Mouse (Mus musculus): ENCODE measurements around the gene Mthfd1l.
"Not testable (repeated sequence)": the region's sequence is repeated elsewhere in the genome, so short reads cannot be mapped to it uniquely, and the experiment has no call there.

Gene Mthfd1l

GRCm38 (mm10) chr10:4050236-4050635 lies 77.3 kb downstream of the Mthfd1l start:
- no peak for DNase-seq

- DNase-seq, result no peak
These were observed 79.8 kb downstream of the Mthfd1l start for GRCm38 (mm10) chr10:4052711-4053110.

- no peak for DNase-seq
These were observed 80.6 kb downstream of the Mthfd1l start for GRCm38 (mm10) chr10:4053278-4054061.

DNA sequence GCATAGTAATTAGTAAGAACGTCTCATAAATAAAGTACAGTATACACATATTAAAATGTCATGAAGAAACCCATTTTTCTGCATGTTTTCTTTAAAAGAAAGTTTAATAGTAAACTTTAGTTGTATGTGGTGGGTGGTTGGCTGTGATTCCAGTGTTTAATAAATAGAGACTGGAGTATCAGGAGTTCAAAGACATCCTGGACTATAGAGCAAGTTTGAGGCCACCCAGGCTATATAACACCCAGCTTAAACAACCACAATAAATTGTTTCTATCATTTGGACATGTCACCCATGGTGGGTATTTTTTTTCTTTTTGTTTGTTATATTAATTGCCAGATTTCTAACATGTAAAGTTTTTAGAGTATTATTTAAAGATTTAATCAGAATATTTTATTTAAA lies 81.7 kb downstream of the Mthfd1l start:
- no peak for DNase-seq

DNA sequence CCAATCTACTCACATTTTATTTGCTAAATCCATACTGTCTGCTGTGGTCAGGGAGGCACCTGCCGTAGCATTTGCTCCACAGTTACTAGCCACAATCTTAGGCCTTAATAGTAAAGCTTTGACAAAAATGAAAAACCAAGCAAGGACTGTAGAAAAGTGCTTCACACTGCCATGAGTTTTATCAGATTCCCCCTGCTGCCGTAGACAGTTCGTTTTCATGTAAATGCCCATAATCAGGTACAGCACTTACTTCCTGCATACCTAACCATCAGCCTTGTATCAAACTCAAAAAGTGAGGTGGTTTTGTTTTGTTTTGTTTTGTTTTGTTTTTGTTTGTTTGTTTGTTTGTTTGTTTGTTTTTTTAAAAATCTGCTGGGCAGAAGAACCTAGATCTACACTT lies 84.5 kb downstream of the Mthfd1l start:
- no peak for DNase-seq

DNA sequence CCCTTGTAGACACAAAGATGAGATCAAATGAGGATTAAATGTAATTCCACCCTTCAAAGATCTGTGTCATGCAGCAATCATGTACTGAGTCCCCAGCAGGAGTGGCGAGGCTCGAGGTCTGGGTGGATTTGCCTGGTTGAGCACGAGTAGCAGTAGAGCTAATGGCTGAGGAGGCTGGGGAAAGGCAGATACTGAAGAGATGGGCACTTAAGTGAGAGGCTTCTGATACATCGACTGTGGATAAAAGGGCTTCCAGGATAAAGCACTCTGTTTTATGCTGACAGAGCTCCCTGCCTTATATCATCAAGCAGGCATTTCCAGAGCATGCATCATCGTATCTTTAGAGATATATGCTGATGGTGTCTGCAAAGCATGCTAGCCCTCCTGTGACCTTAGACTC lies 84.9 kb downstream of the Mthfd1l start:
- no peak for DNase-seq

GRCm38 (mm10) chr10:4061071-4061987 lies 88.4 kb downstream of the Mthfd1l start:
- DNase-seq, result no peak

DNA sequence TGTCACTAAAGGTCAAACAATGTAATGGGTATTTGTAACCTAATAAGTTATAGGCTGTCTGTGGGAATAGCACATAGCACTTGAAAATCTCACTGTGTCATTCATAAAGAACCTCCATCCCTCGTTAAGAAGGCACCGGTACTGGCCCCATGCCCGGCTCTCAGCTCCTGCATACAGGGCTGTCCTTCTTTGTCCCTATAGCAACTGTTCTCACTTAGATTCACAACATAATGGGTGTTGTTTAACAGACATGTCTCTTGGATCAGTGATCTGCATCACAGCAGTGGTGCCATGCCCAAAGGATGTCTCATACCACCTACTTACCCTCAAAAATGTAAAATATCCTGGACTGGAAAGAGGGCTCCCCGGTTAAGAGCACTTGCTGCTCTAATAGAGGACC lies 90.6 kb downstream of the Mthfd1l start:
- DNase-seq, result no peak

DNA sequence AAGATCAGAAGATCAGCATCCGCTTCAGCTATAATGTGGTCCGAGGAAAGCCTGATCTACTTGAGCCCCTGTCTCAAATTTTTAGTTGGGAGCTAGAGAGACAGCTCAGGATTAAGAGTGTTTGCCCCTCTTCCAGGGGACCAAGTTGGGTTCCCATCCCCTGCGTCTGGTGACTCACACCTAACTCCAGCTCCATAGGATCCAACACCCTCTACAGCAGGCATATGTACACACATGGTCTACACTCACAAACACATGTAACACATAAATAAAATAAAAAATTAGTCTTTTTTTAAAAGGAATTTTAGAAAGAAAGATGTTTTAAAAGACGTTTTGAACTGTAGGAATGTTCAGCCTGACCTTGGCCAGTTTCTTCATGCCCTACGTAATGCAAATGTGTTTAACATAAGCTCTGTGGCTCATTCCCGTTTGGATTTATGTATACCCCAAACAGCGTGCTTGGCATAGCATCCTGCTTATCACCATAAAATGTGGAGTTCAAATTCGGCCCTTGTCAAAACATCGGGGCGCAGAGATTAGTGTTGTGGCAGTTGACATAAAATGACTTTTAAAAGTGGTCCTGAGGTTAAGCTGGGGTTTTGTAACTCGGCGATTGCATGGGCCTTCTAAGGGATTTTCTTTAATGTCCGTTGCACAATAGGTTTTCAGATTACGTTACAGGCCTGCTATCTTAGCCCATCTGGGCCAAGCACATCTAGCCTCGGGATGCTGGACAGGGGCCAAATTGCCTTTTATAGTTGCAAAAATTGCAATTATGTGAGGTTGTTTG lies 92.6 kb downstream of the Mthfd1l start:
- no peak for DNase-seq

- no peak for DNase-seq
These were observed 96.4 kb downstream of the Mthfd1l start for GRCm38 (mm10) chr10:4069258-4069826.

- no peak for DNase-seq
These were observed 97.1 kb downstream of the Mthfd1l start for GRCm38 (mm10) chr10:4070061-4070460.

- DNase-seq, result no peak
These were observed 98.3 kb downstream of the Mthfd1l start for GRCm38 (mm10) chr10:4071069-4071844.

DNA sequence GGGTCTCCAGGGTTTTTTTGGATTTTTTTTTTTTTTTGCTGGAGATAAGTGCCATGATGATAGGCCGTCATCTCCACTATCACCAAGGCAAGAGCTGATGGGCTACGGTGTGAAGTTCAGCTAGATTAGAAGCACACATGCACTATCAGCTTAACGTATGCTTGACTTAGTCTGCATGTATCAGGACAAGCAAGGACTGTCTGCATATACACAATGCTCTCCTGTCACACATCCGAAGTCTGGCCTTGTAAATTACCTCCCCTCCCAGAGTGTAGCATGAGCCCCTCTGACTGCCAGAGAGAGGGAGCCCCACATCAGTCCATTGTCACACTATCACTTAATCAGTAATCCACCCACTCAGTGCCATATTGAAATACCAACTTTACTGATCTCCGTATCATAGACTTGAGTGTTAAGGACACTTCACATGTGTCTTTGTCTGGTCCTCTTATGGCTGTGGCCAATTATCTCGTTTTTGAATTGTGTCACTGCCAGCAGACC lies 99.0 kb downstream of the Mthfd1l start:
- DNase-seq, result no peak

GRCm38 (mm10) chr10:4072491-4072890 lies 99.6 kb downstream of the Mthfd1l start:
- DNase-seq, result not testable (repeated sequence)

DNA sequence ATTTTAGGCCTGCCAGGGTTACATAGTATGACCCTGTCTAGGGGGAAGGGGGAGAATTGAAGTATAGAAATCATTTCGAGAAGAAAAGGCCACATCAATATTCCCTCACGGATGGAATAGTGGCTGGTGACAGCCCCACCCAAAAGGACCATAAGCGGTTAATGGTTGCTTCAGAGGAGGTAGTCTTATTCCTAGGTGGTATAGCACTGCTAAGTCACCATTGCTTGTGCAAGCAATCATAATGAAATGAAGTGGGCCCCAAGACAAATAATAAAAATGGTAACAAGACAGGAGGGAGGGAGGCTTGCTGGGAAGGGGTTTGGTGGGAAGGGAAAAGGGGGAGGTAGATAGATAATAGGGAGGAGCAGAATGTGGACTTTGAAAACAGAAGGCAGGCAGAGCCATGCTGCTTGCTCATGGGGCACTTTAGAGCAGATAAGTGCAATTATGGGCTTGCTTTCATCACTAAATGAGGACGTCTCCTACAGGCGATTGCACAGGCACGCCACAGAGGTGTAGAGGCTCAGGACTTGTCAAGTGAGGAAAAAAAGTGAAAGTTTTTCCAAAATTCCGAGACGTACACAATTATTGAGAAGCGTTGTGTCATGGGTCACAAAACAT lies 105.4 kb downstream of the Mthfd1l start:
- no peak for DNase-seq

GRCm38 (mm10) chr10:4078979-4079630 lies 106.2 kb downstream of the Mthfd1l start:
- DNase-seq, result no peak

- DNase-seq, result peak in 1 of 2 experiments; percentile 1
These were observed 106.8 kb downstream of the Mthfd1l start for GRCm38 (mm10) chr10:4079643-4080244.

- DNase-seq, result no peak
These were observed 110.7 kb downstream of the Mthfd1l start for GRCm38 (mm10) chr10:4083609-4084008.

DNA sequence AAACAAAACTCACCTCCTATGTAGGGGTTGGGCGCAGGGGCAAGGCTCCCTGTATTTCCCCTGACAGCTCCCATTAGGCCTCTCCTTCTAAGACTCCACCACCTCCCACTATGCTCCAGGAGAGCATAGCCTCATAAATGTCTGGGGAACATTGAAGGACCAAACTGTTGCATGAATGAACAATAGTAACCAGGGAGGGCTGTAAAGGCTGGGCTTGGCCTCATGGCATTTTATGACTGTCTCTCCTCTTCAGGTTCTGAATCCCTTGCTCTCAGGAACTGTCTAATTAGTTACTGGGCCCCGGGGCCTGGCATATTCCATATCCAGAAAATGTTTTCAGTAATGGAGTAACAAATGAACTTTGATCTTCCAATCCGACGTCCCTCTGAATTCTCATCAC lies 112.0 kb downstream of the Mthfd1l start:
- no peak for DNase-seq

Data from B cell, adult 2 months (primary cell).